Mouse (Mus musculus) lung, adult 18-20 months (tissue): ENCODE measurements around the gene Slc35b1.
A peak's percentile ranks its signal among the peaks of the same experiment; 100 is the strongest.
"Not testable (repeated sequence)": the region's sequence is repeated elsewhere in the genome, so short reads cannot be mapped to it uniquely, and the experiment has no call there.

Experiments used
- DNase-seq, 2 experiments: peaks; one replicate each; pipeline ENCODE4 v3.0.0; 2022; ENCODE audit warnings: mixed read lengths in 2 of 2

The Slc35b1 gene

GRCm38 (mm10) chr11:95396548-95396947 is 12.1 kb downstream of the Slc35b1 start:
- DNase-seq: no peak

DNA sequence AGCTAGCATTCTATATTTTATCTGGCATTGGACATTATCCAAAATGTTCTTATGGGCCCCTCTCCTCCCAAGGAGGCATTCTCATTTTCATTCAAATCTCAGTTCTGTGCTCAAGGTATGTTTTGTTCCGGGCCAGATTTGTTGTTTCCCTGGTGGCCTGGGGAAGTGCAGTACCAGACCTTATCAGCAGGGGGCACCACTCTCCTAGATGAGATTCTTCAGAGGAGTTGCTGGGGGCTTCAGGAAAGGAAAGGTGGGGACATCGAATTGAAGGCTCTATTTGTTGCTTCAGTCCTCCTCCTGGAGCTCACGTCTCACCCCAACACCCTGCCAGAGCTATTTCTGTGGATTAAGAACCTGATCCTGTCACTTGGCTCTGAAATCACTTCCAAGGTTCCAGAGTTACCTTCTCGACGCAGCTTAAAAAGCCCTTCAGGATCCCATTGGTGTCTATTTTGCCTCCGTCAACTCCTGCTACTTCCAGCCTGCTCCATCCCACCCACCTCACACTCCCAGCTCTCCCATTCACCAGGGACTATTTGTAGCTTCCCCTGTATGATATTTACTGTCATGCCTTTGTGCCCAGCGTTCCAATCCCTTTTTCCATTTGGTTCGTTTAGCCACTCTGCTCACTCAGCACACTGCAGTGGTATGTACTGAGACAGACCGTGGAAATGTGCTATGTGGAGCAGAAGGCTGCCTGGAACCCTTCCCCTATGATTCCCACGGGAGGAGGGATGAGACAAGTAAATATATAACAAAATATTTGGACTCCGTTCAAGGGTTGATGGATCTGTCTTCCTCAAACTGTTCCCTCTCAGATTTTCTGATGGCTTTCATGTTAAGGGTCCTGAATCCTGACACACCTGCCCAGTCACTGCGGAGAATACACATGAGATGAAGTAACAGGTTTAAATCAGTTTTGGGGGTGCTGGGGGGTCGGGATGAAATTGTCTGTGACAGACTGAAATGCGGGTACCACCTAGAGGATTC is 13.6 kb downstream of the Slc35b1 start:
- DNase-seq: peak; percentile 60 to 68

DNA sequence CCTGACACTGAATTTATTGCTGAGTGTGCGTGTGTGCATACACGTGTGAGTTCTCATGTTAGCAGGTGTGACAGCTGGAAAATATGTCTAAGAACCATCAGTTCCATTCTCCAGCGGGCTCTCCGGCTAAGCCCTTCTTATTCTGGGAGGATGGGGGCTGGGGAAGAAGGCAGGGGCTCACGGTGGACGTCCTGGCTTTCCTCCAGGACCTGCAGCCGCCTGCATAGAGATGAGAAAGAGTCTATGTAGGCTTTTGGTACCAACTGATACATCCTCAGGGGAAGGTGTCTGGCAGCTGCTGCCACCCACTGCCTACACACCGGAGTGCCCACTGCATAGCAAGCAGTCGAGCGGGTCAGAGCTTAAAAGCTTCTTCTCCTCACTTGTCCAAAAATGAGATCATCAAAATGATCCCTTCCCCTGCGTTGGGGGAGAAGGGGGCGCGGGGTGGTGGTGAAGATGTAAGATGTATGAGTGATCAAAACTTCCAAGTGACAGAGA is 15.1 kb downstream of the Slc35b1 start:
- DNase-seq: no peak

GRCm38 (mm10) chr11:95401568-95401967 is 17.1 kb downstream of the Slc35b1 start:
- DNase-seq: no peak

DNA sequence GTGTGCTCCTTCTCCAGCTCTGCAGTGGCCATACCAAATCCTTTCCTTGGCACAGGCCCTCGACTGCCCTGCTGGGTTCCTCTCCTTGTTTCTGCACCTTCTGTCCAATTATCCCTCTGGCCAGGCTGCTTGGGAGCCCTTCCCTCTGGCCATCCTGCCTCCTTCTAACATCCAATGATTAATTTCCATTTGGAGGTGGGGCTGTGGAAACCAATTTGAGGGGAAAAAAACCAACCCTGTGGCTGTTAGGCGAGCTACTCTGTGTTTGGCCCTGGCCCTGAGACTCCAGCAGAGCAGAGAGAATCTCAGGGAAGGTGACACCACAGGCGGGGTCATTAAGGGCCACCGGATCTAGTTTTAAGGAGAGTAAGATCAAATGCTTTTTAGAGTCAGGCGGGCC is 17.7 kb downstream of the Slc35b1 start:
- no peak for DNase-seq

DNA sequence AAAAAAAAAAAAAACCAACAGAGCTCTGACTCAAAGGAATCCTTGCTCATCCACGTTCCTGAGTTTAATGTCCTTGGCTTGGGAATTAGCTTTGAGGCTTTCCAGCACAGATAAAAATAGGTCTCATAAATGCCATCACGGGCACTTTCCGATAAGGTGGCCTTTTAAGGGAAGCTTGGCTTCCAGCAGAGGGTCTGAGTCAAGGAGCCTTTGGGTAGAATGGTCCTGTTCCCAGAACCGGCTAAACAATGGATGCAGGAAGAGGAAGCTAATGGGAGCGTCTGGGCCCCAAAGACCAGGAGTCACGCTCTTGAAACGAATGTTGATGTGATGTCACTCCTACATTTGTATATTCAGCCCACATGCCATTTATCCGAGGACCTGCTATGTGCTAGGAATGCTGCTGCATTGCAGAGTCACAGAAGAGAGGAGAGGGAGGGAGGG is 18.2 kb downstream of the Slc35b1 start:
- no peak for DNase-seq

GRCm38 (mm10) chr11:95403382-95404340 is 19.2 kb downstream of the Slc35b1 start:
- DNase-seq: peak in 1 of 2 experiments; percentile 37

DNA sequence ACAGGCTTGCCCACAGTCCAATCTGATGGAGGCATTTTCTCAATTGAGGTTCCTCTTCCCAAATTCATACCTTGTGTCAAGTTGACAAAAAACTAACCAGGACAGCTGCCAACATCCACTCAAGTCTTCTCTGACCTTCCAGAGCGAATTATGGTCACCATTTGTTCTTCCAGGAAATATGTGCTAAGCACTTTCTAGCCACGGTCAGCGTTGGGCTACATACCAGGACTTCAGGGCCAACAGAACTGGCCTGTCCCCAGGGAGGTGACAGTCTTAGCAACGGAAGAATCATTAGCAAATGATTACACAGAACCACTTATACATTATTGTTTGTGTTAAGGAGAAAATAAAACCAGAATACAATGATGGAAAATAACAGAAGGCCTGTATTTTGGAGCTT is 21.3 kb downstream of the Slc35b1 start:
- no peak for DNase-seq

DNA sequence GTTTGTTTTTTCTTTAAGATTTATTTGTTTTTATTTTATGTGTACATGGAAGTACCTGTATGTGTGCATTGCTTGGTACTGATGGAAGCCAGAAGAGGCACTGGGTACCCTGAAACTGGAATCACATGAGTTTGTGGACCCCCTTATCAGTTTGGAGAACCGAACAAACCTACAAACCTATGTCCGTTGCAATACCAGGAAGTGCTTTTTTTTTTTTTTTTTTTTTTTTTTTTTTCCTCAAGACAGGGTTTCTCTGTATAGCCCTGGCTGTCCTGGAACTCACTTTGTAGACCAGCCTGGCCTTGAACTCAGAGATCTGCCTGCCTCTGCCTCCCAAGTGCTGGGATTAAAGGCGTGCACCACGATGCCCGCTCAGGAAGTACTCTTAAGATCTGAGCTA is 21.9 kb downstream of the Slc35b1 start:
- not testable (repeated sequence) for DNase-seq

- peak in 1 of 2 experiments; percentile 84 for DNase-seq
Observed at GRCm38 (mm10) chr11:95409450-95410112, 25.1 kb downstream of the Slc35b1 start.

DNA sequence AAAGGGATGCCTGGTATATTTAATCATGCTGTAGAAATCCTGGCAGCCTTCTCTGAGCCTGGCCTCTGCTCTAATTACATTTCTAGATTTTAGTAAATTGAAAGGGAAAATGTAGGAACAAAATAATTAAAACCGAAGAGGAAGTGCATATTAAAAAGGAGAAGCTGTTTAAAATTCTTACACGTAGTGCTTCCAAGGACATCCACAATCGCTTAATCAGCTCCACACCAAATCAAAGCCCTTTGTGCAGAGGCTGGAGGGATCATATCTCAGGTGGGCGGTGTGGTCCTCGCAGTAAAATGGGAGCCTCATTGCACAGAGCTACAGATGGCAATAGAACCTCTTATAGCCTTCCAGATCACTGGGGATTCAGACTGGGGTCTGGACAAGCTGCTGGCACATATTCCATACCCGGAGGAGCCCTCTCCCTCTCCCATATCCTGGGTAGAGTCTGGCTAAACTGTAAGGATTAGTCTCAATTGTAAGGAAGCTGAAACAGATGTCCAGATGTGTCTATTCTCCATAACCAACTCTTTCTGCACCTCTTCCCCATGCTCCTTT is 27.0 kb downstream of the Slc35b1 start:
- no peak for DNase-seq

GRCm38 (mm10) chr11:95412615-95413014 is 28.1 kb downstream of the Slc35b1 start:
- peak in 1 of 2 experiments; percentile 56 for DNase-seq

DNA sequence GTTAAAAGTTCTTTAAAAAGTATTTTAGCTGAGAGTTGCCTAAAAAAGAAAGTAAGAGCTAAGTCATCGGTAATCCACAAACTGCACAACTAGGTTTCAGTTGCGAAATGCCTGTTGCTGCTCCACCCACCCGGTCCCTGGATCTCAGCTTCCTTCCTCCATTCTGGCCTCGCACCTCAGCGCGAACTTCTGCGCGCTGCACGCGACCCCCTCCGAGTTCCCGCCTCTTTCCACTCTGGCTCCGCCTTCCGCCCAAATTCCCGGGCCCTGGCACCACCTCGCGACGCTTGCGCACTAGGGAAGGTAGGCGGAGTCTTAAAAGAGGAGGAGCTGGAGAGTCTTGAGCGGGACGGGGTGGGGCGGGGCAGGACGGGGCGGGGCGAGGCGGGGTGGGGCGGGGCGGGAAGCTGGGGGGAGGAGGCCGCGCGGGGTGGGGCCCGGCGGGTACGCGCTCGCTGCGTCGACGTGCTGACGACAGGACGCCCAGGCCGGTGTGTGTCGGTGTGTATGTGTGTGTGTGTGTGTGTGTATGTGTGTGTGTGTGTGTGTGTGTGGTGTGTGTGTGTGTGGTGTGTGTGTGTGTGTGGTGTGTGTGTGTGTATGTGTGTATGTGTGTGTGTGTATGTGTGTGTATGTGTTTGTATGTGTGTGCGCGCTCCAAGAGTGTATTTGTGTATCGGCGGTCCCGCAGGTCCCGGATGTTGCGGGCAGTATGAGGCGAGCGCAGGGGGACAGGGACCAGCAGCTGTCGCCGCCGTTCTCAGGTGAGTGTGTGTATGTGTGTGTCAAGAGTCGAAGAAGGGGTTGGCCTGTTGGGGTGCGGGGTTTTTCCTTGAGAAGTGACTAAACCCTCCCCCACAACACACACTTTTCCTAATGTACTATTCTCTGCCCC is 29.4 kb downstream of the Slc35b1 start, which contains the start of gene Spop:
Spop (plus strand) TSS at position 440 of the 895 bp plus-strand sequence.
- peak; percentile 93 to 95 for DNase-seq

DNA sequence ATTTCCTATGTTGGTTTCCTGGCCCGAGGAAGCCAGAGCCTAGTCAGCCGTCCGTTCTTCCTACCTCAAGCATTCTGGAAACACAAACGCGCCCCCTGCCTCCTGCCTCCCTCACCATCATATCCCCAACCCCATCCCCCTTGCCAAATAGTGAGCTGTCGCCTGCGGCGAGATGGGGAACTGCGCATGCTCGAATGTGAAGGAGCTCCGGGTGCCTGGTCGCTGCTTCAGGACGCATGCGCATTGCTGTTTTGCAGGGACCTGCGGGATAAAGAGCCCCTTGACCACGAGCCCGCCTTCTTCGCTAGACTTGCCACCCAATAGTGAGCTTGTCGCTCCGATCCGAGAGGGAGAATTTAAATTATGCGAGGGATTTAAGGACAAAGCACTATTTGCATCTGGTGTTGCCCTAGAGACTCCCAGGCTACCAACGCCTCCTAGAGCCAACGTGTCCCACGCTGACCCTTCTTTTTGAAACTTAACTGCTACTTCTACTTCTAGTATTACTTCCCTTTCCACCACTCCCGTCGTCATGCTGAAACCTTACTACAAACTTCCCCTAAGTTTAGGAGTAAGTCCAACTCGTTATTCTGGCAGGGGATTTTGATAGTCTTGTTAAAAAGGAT is 30.2 kb downstream of the Slc35b1 start:
- DNase-seq: peak; percentile 96 to 98

GRCm38 (mm10) chr11:95415931-95416330 is 31.4 kb downstream of the Slc35b1 start:
- DNase-seq: no peak

DNA sequence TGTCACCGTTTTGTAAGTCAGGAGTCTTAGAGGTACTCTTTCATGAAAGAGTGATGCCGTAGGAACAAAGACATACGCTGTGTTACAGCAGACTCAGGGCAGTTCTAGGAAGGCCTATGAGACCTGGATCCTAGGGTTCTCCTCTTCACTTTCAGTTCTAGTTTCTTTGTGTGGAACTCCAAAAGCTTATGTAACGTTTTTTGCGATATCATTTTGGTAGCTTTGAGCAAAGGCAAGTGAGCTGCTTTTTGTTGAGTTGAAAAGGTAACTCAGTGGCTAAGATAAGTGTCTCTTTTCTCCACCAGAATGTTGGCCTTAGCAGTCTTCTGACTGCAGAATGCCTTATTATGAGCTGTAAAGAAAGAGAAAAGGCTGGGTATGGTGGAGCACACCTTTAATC is 32.8 kb downstream of the Slc35b1 start:
- no peak for DNase-seq

DNA sequence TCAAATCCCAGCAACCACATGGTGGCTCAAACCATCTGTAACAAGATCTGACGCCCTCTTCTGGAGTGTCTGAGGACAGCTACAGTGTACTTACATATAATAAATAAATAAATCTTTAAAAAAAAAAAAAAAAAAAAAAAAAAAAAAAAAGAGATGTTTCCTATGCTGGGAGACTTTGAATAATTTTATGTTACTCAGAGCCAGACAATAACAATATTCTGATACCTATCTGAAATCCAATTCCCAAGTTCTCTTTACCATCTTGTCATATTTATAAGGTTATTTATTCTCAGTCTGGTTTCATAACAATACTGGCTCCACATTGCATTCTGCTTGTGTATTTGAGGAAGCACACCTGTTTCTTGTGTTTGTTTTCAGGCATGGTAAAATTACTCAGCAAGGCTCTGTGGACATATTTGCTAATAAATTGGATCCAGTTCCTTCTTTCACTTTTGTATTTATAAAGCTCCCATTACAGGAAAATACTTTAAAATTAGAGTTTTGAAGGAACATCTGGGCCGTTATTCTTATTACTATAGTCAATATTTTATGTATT is 36.5 kb downstream of the Slc35b1 start:
- no peak for DNase-seq

DNA sequence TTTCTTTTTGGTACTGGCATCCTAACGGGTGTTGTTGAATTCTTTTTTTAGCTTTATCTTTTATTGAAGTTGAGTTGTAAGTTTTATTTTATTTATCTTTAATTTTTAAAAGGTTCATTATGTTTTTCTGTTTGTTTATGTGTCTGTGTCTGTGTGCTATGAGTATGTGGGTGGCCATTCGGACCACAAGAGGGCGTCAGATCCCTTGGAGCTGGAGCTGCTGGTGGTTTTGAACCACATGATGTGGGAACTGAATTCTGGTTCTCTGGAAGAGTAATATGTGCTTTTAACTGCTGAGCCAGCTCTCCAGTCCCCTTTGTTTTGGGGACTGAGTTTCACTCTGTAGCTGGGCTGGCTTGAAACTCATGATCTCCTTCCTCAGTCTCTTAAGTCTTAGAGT is 39.0 kb downstream of the Slc35b1 start:
- DNase-seq: no peak

- no peak for DNase-seq
Observed at GRCm38 (mm10) chr11:95431344-95431743, 46.9 kb downstream of the Slc35b1 start.

- peak in 1 of 2 experiments; percentile 44 for DNase-seq
Observed at GRCm38 (mm10) chr11:95432194-95432593, 47.7 kb downstream of the Slc35b1 start.
